Comparison of ENCODE assay signal across 15 mouse cellular contexts in genomic region chr2:28522166-28522565, GRCm38 (mm10). TPM values are rescaled to one million over a fixed set of nuclear protein-coding genes. Genes with fewer than 3 reads are reported as not detected.
DNase-seq lines count a peak whose midpoint lies in the region; ATAC-seq and TF ChIP-seq lines count a peak whose summit lies in the region.
"Had no signal": no experiment of that assay in that cellular context is flagged by ENCODE, and none has a peak within 500 bp of the region (broad histone marks: within the 10 kb centered on the region; RNA-seq: fewer than 3 reads in every experiment).

No protein-coding gene starts in this region.

- H3K4me1 ChIP-seq in hindbrain, postnatal 0 days (ENCODE audit: insufficient read depth, low read length): peaks cover 44% of the 10 kb centered on the region
- peaks cover 83% of the 10 kb centered on the region for H3K4me1 ChIP-seq in hindbrain, embryonic 10.5 days (replicated peaks)
- H3K4me1 ChIP-seq in stomach, postnatal 0 days (replicated peaks; ENCODE audit: control insufficient read depth, insufficient read depth): peaks cover 24% of the 10 kb centered on the region

- no peak for ATAC-seq in hindbrain, postnatal 0 days
- ATAC-seq in stomach, postnatal 0 days (ENCODE audit: low FRiP score, low TSS enrichment): no peak
- ATAC-seq: liver, postnatal 0 days; midbrain, embryonic 13.5 days had no signal

- no peaks in the 10 kb centered on the region for H3K27me3 ChIP-seq in hindbrain, postnatal 0 days (ENCODE audit: insufficient read depth, low read length)
- H3K27me3 ChIP-seq in hindbrain, embryonic 10.5 days (ENCODE audit: insufficient read depth, poor library complexity, severe bottlenecking): no peaks in the 10 kb centered on the region
- no peaks in the 10 kb centered on the region for H3K27me3 ChIP-seq in stomach, postnatal 0 days (ENCODE audit: control insufficient read depth, insufficient read depth, low read length)
- H3K27me3 ChIP-seq: midbrain, embryonic 13.5 days had no signal

- TF ChIP-seq CTCF in hindbrain, postnatal 0 days (IDR thresholded peaks at IDR 0.05; ENCODE audit: low read depth): no peak
- TF ChIP-seq CTCF in stomach, postnatal 0 days (IDR thresholded peaks at IDR 0.05; ENCODE audit: low read depth): no peak

- no peak for TF ChIP-seq EP300 in stomach, postnatal 0 days (optimal IDR thresholded peaks at IDR 0.05)

- H3K9me3 ChIP-seq in hindbrain, postnatal 0 days (ENCODE audit: low read length): no peaks in the 10 kb centered on the region
- no peaks in the 10 kb centered on the region for H3K9me3 ChIP-seq in hindbrain, embryonic 10.5 days
- H3K9me3 ChIP-seq in stomach, postnatal 0 days (ENCODE audit: control insufficient read depth, low read length): no peaks in the 10 kb centered on the region
- H3K9me3 ChIP-seq: midbrain, embryonic 13.5 days had no signal

- H3K4me2 ChIP-seq in hindbrain, postnatal 0 days (ENCODE audit: low read depth, low read length): no peak overlapping the region
- no peak overlapping the region for H3K4me2 ChIP-seq in stomach, postnatal 0 days (replicated peaks; ENCODE audit: low read depth)
- H3K4me2 ChIP-seq: midbrain, embryonic 13.5 days had no signal

- peak; percentile 51 to 57 for DNase-seq in cerebellum, adult 18-20 months
- DNase-seq in cerebellum, adult 9-10 months: no peak
- DNase-seq in hindbrain, postnatal 0 days (ENCODE audit: low spot score): no peak
- no peak for DNase-seq in hindbrain, embryonic 10.5 days (ENCODE audit: low spot score)
- DNase-seq in right cerebral cortex, postnatal 10 days (ENCODE audit: low spot score in 2 of 2): peak; percentile 29 to 48
- no peak for DNase-seq in right cerebral cortex, adult 2 months (ENCODE audit: low spot score in 2 of 2)
- no peak for DNase-seq in stomach, postnatal 0 days (ENCODE audit: low spot score)
- DNase-seq in ovary, postnatal 14 days (ENCODE audit: low spot score): no peak
- DNase-seq: liver, postnatal 0 days; lung, postnatal 4 days had no signal

- peak overlapping the region; percentile 75 for H3K27ac ChIP-seq in hindbrain, postnatal 0 days
- H3K27ac ChIP-seq in hindbrain, embryonic 10.5 days: no peak overlapping the region
- H3K27ac ChIP-seq in stomach, postnatal 0 days (replicated peaks): 0 out of 2 replicates have a peak overlapping the region, but pooled peaks have one; percentile 8
- H3K27ac ChIP-seq: midbrain, embryonic 13.5 days had no signal

- H3K9ac ChIP-seq in hindbrain, postnatal 0 days (replicated peaks; ENCODE audit: low read length): no peak overlapping the region; the same call in 1 of the 2 replicates
- H3K9ac ChIP-seq in stomach, postnatal 0 days (ENCODE audit: low read length): no peak overlapping the region; the same call in 1 of the 2 replicates
- H3K9ac ChIP-seq: liver, postnatal 0 days; midbrain, embryonic 13.5 days had no signal

- 62% methylated on average over 4 of the region's 4 CpGs for whole genome bisulfite sequencing in hindbrain, postnatal 0 days
- 87% methylated on average over 4 of the region's 4 CpGs for WGBS in hindbrain, embryonic 10.5 days
- WGBS in stomach, postnatal 0 days: 58% methylated on average over 4 of the region's 4 CpGs

- H3K4me3 ChIP-seq in hindbrain, postnatal 0 days (ENCODE audit: low read length): no peak overlapping the region
- no peak overlapping the region for H3K4me3 ChIP-seq in hindbrain, embryonic 10.5 days
- no peak overlapping the region for H3K4me3 ChIP-seq in stomach, postnatal 0 days (ENCODE audit: low read depth, low read length)
- H3K4me3 ChIP-seq: erythroblast, embryonic 14.5 days; midbrain, embryonic 13.5 days had no signal

- no peaks in the 10 kb centered on the region for H3K36me3 ChIP-seq in hindbrain, postnatal 0 days (ENCODE audit: insufficient read depth, low read length)
- peaks cover 12% of the 10 kb centered on the region; the same call in 1 of the 2 replicates for H3K36me3 ChIP-seq in hindbrain, embryonic 10.5 days
- no peaks in the 10 kb centered on the region for H3K36me3 ChIP-seq in stomach, postnatal 0 days (ENCODE audit: control insufficient read depth, insufficient read depth, low read length)

RNA-seq across cellular contexts. Expression of gene Ralgds, which starts 9.2 kb away (rescaled TPM):
- 263 and 266 TPM in 2 replicates for total RNA-seq in hindbrain, postnatal 0 days (2014; rRNA removed)
- 74.6 and 76.8 TPM in 2 replicates for polyA plus RNA-seq in hindbrain, postnatal 0 days (2015; fragmentation: Nextera tagmentation; extraction: Ambion mirVana)
- polyA plus RNA-seq in hindbrain, embryonic 10.5 days (2016; fragmentation: Nextera tagmentation; extraction: Ambion mirVana): 48.5 and 67.5 TPM in 2 replicates
- polyA plus RNA-seq in stomach, postnatal 0 days (2015; fragmentation: Nextera tagmentation; extraction: Ambion mirVana): 23.9 and 26.8 TPM in 2 replicates

RNA-seq across cellular contexts. Expression of gene Gm10134, which starts 16.3 kb away (rescaled TPM):
- not detected in 2 replicates for total RNA-seq in hindbrain, postnatal 0 days (2014; rRNA removed)
- polyA plus RNA-seq in hindbrain, postnatal 0 days (2015; fragmentation: Nextera tagmentation; extraction: Ambion mirVana): 4.0 and 4.8 TPM in 2 replicates
- polyA plus RNA-seq in hindbrain, embryonic 10.5 days (2016; fragmentation: Nextera tagmentation; extraction: Ambion mirVana): 0.70 TPM in 1 of 2 replicates, not detected in the other
- polyA plus RNA-seq in stomach, postnatal 0 days (2015; fragmentation: Nextera tagmentation; extraction: Ambion mirVana): 5.5 and 6.2 TPM in 2 replicates
- total RNA-seq: granulocyte monocyte progenitor cell, adult 5-6 weeks had no signal
- polyA plus RNA-seq: erythroblast, embryonic 14.5 days; limb, embryonic 11.5 days had no signal

RNA-seq across cellular contexts. Expression of gene Gbgt1, which starts 25.5 kb away (rescaled TPM):
- 3.7 and 8.2 TPM in 2 replicates for total RNA-seq in hindbrain, postnatal 0 days (2014; rRNA removed)
- 1.5 and 1.7 TPM in 2 replicates for polyA plus RNA-seq in hindbrain, postnatal 0 days (2015; fragmentation: Nextera tagmentation; extraction: Ambion mirVana)
- 0.14 TPM in 1 of 2 replicates, not detected in the other for polyA plus RNA-seq in hindbrain, embryonic 10.5 days (2016; fragmentation: Nextera tagmentation; extraction: Ambion mirVana)
- 1.2 and 1.3 TPM in 2 replicates for polyA plus RNA-seq in stomach, postnatal 0 days (2015; fragmentation: Nextera tagmentation; extraction: Ambion mirVana)
- total RNA-seq: granulocyte monocyte progenitor cell, adult 5-6 weeks had no signal
- polyA plus RNA-seq: erythroblast, embryonic 14.5 days; limb, embryonic 11.5 days had no signal

RNA-seq across cellular contexts. Expression of gene Cel, which starts 41.0 kb away (rescaled TPM):
- not detected in 2 replicates for total RNA-seq in hindbrain, postnatal 0 days (2014; rRNA removed)
- not detected in 2 replicates for polyA plus RNA-seq in hindbrain, postnatal 0 days (2015; fragmentation: Nextera tagmentation; extraction: Ambion mirVana)
- not detected in 2 replicates for polyA plus RNA-seq in hindbrain, embryonic 10.5 days (2016; fragmentation: Nextera tagmentation; extraction: Ambion mirVana)
- polyA plus RNA-seq in stomach, postnatal 0 days (2015; fragmentation: Nextera tagmentation; extraction: Ambion mirVana): 2.0 and 3.3 TPM in 2 replicates
- total RNA-seq: granulocyte monocyte progenitor cell, adult 5-6 weeks; layer of hippocampus, postnatal 25 days had no signal
- polyA plus RNA-seq: erythroblast, embryonic 14.5 days; limb, embryonic 11.5 days; liver, postnatal 0 days had no signal

RNA-seq across cellular contexts. Expression of gene Mrps2, which starts 54.3 kb away (rescaled TPM):
- 31.5 and 33.0 TPM in 2 replicates for total RNA-seq in hindbrain, postnatal 0 days (2014; rRNA removed)
- polyA plus RNA-seq in hindbrain, postnatal 0 days (2015; fragmentation: Nextera tagmentation; extraction: Ambion mirVana): 39.2 and 42.6 TPM in 2 replicates
- polyA plus RNA-seq in hindbrain, embryonic 10.5 days (2016; fragmentation: Nextera tagmentation; extraction: Ambion mirVana): 61.7 and 63.1 TPM in 2 replicates
- polyA plus RNA-seq in stomach, postnatal 0 days (2015; fragmentation: Nextera tagmentation; extraction: Ambion mirVana): 25.3 and 28.3 TPM in 2 replicates

Comparison
In these comparisons a context has a peak if more than half of its experiments do, and no peak if none do; other contexts are left out.
1. DNase-seq: peak in cerebellum, adult 18-20 months (2 of 2) and right cerebral cortex, postnatal 10 days (2 of 2); none in cerebellum, adult 9-10 months (single experiment), hindbrain, postnatal 0 days (single experiment), hindbrain, embryonic 10.5 days (single experiment), right cerebral cortex, adult 2 months (0 of 2), stomach, postnatal 0 days (single experiment) and ovary, postnatal 14 days (single experiment).